Mouse (Mus musculus) thymus, adult 2 months (tissue): ENCODE data around the gene Taf5. TPM values are rescaled to one million over a fixed set of nuclear protein-coding genes. Genes with fewer than 3 reads are reported as not detected.

Experiments used
- DNase-seq: peaks from one replicate; pipeline ENCODE4 v3.0.0; 2021
- H3K27ac ChIP-seq: fragments of 200-500 bp; 2 replicates; pipeline ENCODE4 v1.5.1; 2012; ENCODE audit warnings: low read length, control low read depth; ENCODE audit not compliant: control insufficient read depth, insufficient read depth
- H3K27me3 ChIP-seq: fragments of 200-500 bp; 2 replicates; pipeline ENCODE4 v1.6.1; 2012; ENCODE audit warnings: mild to moderate bottlenecking, low read length, moderate library complexity, mixed read lengths; ENCODE audit not compliant: control insufficient read depth, insufficient read depth
- H3K36me3 ChIP-seq: fragments of 200-500 bp; 2 replicates; pipeline ENCODE4 v1.6.1; 2012; ENCODE audit warnings: mild to moderate bottlenecking, low read length, moderate library complexity; ENCODE audit not compliant: control insufficient read depth, insufficient read depth
- H3K4me1 ChIP-seq: fragments of 200-500 bp; replicated peaks from 2 replicates; pipeline ENCODE4 v1.6.1; 2012; ENCODE audit warnings: low read length; ENCODE audit not compliant: control insufficient read depth, insufficient read depth
- H3K4me3 ChIP-seq: fragments of 200-500 bp; 2 replicates; pipeline ENCODE4 v1.5.1; 2012; ENCODE audit warnings: mild to moderate bottlenecking, low read length, control low read depth, moderate library complexity; ENCODE audit not compliant: control insufficient read depth, insufficient read depth
- CTCF ChIP-seq: fragments of 200-500 bp; IDR thresholded peaks from 2 replicates; pipeline ENCODE4 v1.5.1; 2012; ENCODE audit warnings: mild to moderate bottlenecking, control low read depth, low read length, moderate library complexity, borderline replicate concordance; ENCODE audit not compliant: control insufficient read depth, poor library complexity, insufficient read depth; ENCODE audit errors: extremely low read depth
- POLR2A ChIP-seq: fragments of 200-500 bp; IDR thresholded peaks from 2 replicates; pipeline ENCODE4 v1.6.1; 2012; ENCODE audit warnings: mild to moderate bottlenecking, low read length, control low read depth, moderate library complexity; ENCODE audit not compliant: control insufficient read depth, poor library complexity, insufficient read depth; ENCODE audit errors: extremely low read depth
- WGBS: fragments of 180-500 bp; shearing (Covaris S2); methylation state at CpG from one replicate; pipeline ENCODE4 v1.1.7; 2018; 5-methylcytosine and 5-hydroxymethylcytosine counted together
- polyA plus RNA-seq: library from polyadenylated mRNA; depleted of rRNA; stranded (reverse); fragments of >200 nt; gene quantifications from 2 replicates; pipeline ENCODE4 v1.2.3, GENCODE M21; 2012; rRNA removed

The Taf5 gene
- polyA plus RNA-seq, 1 experiment = 6.7 TPM

- DNase-seq = no peak
- peaks cover 35% of the 10 kb centered on the region for H3K36me3 ChIP-seq
- WGBS = 94% methylated on average over 10 of the region's 10 CpGs
Measured at GRCm38 (mm10) chr19:47128164-47128563, 60.6 kb downstream of the Taf5 start.

GRCm38 (mm10) chr19:47128835-47129234 is 61.3 kb downstream of the Taf5 start:
- TF ChIP-seq POLR2A (no peak), CTCF (no peak)
- H3K27me3 ChIP-seq = no peaks in the 10 kb centered on the region
- H3K36me3 ChIP-seq = peaks cover 35% of the 10 kb centered on the region
- DNase-seq = no peak
- H3K4me1 ChIP-seq = peaks cover 10% of the 10 kb centered on the region
- 96% methylated on average over 11 of the region's 11 CpGs for WGBS
- H3K4me3 ChIP-seq = no peak overlapping the region
- no peak overlapping the region for H3K27ac ChIP-seq

More at GRCm38 (mm10) chr19:47128164-47128563, 60.6 kb downstream of the Taf5 start:
- H3K4me3 ChIP-seq = no peak overlapping the region
- no peak overlapping the region for H3K27ac ChIP-seq
- H3K4me1 ChIP-seq = peaks cover 6% of the 10 kb centered on the region
- H3K27me3 ChIP-seq = no peaks in the 10 kb centered on the region
- TF ChIP-seq CTCF = no peak
- no peak for TF ChIP-seq POLR2A

- Histone ChIP-seq H3K36me3 (peaks cover 32% of the 10 kb centered on the region), H3K4me1 (peaks cover 12% of the 10 kb centered on the region), H3K27ac (no peak overlapping the region), H3K4me3 (no peak overlapping the region), H3K27me3 (no peaks in the 10 kb centered on the region)
- DNase-seq = no peak
- WGBS = 95% methylated on average over 15 of the region's 15 CpGs
- TF ChIP-seq POLR2A (no peak), CTCF (no peak)
Measured at GRCm38 (mm10) chr19:47130551-47131125, 63.1 kb downstream of the Taf5 start.

Other genes with a start within 250 kb of the Taf5 start
- 0.24 and 0.30 TPM in 2 replicates for gene Ina, start 53.0 kb upstream of the Taf5 start, polyA plus RNA-seq
- 32.8 and 32.9 TPM in 2 replicates for gene Nt5c2, start 52.6 kb upstream of the Taf5 start, polyA plus RNA-seq
- gene Pcgf6, start 16.8 kb upstream of the Taf5 start, polyA plus RNA-seq = 13.9 and 19.2 TPM in 2 replicates
- 75.6 and 114 TPM in 2 replicates for gene Usmg5, start 22.9 kb downstream of the Taf5 start, polyA plus RNA-seq
- 11.5 and 13.2 TPM in 2 replicates for gene Pdcd11, start 23.0 kb downstream of the Taf5 start, polyA plus RNA-seq
- 16.3 and 17.2 TPM in 2 replicates for gene Calhm2, start 70.5 kb downstream of the Taf5 start, polyA plus RNA-seq
- gene Calhm1, start 76.5 kb downstream of the Taf5 start, polyA plus RNA-seq = 0.13 TPM in 1 of 2 replicates, not detected in the other
- 0.45 and 1.1 TPM in 2 replicates for gene Calhm3, start 90.0 kb downstream of the Taf5 start, polyA plus RNA-seq
- 1.6 and 2.0 TPM in 2 replicates for gene Neurl1a, start 111.1 kb downstream of the Taf5 start, polyA plus RNA-seq